ENCODE assay signal across 15 mouse cellular contexts in the genomic region with DNA sequence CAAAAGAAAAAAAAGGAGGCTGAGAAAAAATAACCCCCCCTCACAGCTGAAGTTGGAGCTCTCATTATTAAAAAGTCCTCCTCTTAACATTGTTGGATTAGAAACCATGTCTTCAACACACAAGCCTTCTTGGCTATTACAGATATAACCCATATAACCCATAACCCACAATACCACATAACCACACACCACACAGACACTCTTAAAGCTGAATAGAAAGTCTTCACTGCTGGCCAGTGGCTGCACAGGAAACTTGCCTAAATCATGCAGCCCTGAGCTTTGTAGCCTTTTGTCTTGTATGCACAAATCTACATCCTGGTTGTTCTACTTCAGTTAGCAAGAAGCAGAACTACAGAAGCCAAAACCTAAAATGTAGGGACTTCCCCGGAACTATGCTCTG.
"Had no signal": no experiment of that assay in that cellular context is flagged by ENCODE, and none has a peak within 500 bp of the region (broad histone marks: within the 10 kb centered on the region; RNA-seq: fewer than 3 reads in every experiment).

No protein-coding gene starts in this region.

- H3K36me3 ChIP-seq: kidney, embryonic 15.5 days; limb, embryonic 15.5 days; liver, embryonic 12.5 days; midbrain, embryonic 12.5 days had no signal

- H3K27me3 ChIP-seq: kidney, embryonic 15.5 days; limb, embryonic 15.5 days; liver, embryonic 12.5 days; midbrain, embryonic 12.5 days had no signal

- DNase-seq: kidney, adult 18-20 months; kidney, postnatal 14 days; layer of hippocampus, adult 9-11 months; layer of hippocampus, postnatal 36 days; lung, embryonic 14.5 days; lung, postnatal 10 days; lung, postnatal 4 days; right cerebral cortex, adult 18-20 months; right cerebral cortex, postnatal 4 days; spleen, adult 18-20 months had no signal

- ATAC-seq: liver, embryonic 12.5 days; midbrain, embryonic 16.5 days had no signal
